Mouse (Mus musculus): Measurements from ENCODE around the gene Il12rb1. TPM values are rescaled to one million over a fixed set of nuclear protein-coding genes. Genes with fewer than 3 reads are reported as not detected.
A peak's percentile ranks its signal among the peaks of the same experiment; 100 is the strongest.

Gene Il12rb1
- polyA plus RNA-seq (2015; fragmentation: Nextera tagmentation; extraction: Ambion mirVana): 0.06 TPM in 1 of 2 replicates, not detected in the other

DNA sequence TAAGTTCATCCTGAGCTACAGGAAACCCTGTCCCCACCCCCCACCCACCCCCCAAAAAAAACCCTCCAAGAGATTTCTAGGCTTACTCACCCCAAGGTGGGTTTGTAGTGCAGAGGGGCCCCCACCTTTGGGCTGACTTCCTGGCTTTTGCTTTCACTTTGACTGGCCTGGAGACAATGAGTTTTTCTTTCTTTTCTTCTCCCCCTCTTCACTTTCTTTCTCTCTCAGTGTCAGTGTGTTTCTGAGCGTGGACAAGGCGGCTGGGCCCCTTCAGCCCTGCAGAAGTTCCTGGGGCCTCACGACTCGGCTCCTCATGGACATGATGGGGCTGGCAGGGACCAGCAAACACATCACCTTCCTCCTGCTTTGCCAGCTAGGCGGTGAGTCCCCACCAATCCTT lies at the start of gene Il12rb1:
Gene Il12rb1 (plus strand): TSS at position 211 of the 400 bp plus-strand sequence.
- no peak within 1 kb of the TSS for H3K27ac ChIP-seq
- peaks cover 12% of the 10 kb centered on the region for H3K4me1 ChIP-seq
- 64% methylated on average over 5 of the region's 5 CpGs for WGBS
- H3K36me3 ChIP-seq: no peaks in the 10 kb centered on the region
- peaks cover 37% of the 10 kb centered on the region for H3K27me3 ChIP-seq
- no peak for ATAC-seq (ENCODE audit: low FRiP score, low read depth)
- no peak within 1 kb of the TSS for H3K4me3 ChIP-seq
- H3K4me2 ChIP-seq (replicated peaks): no peak within 1 kb of the TSS
- no peaks in the 10 kb centered on the region for H3K9me3 ChIP-seq
- no peak within 1 kb of the TSS for H3K9ac ChIP-seq

DNA sequence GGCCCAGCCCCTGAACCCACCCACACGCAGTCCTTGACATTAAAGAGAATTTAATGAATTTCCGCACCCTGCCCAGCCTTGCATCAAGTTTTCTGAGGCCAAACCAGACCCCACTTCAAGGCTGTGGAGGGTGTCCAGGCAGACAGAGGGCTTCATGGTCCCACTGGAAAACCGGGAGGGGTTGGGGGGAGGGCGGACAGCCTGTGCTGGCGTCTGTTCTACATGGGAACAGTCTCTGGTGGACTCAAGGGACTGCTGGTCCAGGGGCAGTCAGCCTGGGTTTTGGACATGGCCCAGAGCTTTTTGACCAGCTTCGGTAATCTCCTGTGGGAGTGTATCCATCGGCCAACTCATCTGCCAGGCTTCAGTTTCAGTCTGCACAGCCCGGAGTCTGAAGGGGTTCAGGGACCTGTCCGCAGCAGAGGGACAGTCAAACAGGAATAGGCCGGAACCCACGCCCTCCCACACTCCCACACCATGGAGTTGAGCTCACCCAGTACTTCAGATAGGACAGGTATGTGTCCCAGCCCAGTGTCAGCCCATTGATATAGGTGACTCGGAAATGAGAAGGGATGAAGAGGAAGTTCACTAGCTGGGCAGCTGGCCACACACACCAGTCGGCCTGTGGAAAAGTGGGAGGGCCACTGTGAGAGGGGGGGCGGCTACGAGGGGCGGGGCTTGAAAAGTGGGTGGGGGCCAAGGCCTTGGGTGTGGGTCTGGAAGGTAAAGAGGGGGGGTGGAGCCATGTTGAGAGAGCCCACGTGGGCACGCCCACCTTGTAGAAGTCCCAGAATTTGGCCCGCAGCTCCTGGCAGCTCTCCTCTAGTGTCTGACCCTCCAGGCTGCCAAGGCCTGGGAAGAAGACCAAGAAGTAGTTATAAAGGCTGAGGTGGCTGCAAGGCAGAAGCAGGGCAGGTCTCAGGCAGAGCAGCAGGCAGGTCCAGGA lies 49.4 kb upstream of the Il12rb1 start:
- ATAC-seq (ENCODE audit: low FRiP score, low read depth): no peak
- Histone ChIP-seq H3K36me3 (peaks cover 32% of the 10 kb centered on the region), H3K4me2 (replicated peaks) (peak overlapping the region; percentile 99; the same call in 1 of the 2 replicates), H3K4me3 (0 out of 2 replicates have a peak overlapping the region, but pooled peaks have one; percentile 74), H3K4me1 (peaks cover 36% of the 10 kb centered on the region), H3K27ac (no peak overlapping the region), H3K9ac (no peak overlapping the region), H3K9me3 (no peaks in the 10 kb centered on the region), H3K27me3 (no peaks in the 10 kb centered on the region)
- WGBS: 68% methylated on average over 19 of the region's 19 CpGs

DNA sequence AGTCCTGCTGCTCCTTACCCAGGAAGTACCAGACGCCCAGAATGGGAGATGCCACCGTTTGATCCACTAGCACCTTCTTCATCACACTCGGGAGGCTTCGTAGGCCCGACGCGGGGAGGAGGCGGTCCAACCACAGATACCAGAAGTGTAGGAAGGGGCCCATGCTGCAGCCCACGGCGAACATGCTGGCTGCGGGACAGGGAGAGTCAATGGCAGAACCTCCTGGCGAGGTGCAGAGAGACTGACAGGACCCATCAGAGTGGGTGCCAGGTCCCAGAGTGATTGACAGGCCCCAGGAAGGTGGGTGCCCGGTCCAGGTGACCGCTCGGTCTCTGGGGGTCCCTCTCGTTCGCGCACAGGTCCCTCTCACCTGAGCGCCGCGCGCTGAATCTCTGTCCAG lies 47.9 kb upstream of the Il12rb1 start:
- Histone ChIP-seq H3K9me3 (no peaks in the 10 kb centered on the region), H3K4me3 (peak overlapping the region; percentile 74), H3K27ac (no peak overlapping the region), H3K27me3 (no peaks in the 10 kb centered on the region), H3K36me3 (peaks cover 35% of the 10 kb centered on the region), H3K4me2 (replicated peaks) (peak overlapping the region; percentile 99), H3K4me1 (peaks cover 32% of the 10 kb centered on the region), H3K9ac (peak overlapping the region; percentile 85)
- WGBS: 0% methylated on average over 22 of the region's 22 CpGs
- ATAC-seq (ENCODE audit: low FRiP score, low read depth): no peak

DNA sequence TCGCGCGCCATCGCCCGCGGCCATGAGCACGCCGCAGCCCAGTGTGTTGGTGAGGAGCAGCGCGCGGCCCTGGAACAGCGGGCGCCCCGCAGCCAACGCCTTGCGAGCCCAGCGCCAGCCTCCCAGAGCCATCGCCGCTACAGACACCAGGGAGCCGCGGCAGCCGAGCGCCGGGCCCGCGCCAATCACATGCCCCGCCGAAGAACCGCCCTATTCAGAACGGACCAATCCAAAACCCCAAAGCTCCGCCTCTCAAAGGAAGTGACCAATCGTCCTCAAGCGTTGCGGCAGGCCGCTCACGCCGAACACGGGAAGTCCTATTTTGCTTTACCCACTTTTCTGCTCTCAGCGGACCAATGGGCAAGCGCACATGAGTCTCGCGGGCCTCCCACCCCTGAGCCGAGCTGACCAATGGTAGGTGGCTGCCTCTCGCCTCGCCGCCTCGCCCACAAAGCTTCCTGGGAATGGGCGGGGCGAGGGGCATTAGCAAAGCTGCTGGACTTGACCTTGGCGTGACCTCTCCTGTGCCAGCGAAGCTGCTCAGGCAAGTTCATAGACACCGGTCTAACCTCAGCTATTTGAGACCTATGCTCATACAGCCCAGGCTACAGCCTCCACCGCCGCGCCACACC lies 47.4 kb upstream of the Il12rb1 start, which contains the start of gene Mpv17l2:
Gene Mpv17l2 (minus strand): TSS at position 172 of the 632 bp plus-strand sequence.
- Histone ChIP-seq H3K27me3 (no peaks in the 10 kb centered on the region), H3K4me2 (replicated peaks) (peak within 1 kb of the TSS; percentile 99), H3K27ac (no peak within 1 kb of the TSS), H3K9ac (peak within 1 kb of the TSS; percentile 85), H3K4me3 (peak within 1 kb of the TSS; percentile 74), H3K36me3 (peaks cover 34% of the 10 kb centered on the region), H3K4me1 (peaks cover 32% of the 10 kb centered on the region), H3K9me3 (no peaks in the 10 kb centered on the region)
- ATAC-seq (ENCODE audit: low FRiP score, low read depth): peak; percentile 96
- under 1% methylated on average over 55 of the region's 55 CpGs for WGBS

DNA sequence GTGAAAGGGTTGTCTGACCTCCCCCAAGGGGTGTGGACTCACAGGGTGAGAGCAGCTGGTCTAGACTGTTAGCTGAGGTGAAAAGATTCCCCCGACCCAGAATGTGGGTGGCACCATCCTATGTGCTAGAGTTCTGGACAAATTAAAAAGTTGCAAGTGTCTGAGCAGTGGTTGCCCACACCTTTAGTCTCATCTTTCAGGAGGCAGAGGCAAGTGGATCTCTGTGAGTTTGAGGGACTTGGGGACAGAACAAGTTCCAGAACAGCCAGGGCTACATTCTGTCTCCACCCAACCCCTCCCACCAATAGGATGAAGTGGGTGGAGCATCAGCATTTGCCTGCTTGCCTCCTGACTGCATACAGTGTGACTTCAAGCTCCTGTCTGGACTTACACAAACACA lies 46.1 kb upstream of the Il12rb1 start:
- Histone ChIP-seq H3K27ac (no peak overlapping the region), H3K9ac (no peak overlapping the region), H3K27me3 (no peaks in the 10 kb centered on the region), H3K4me2 (replicated peaks) (no peak overlapping the region), H3K4me1 (peaks cover 40% of the 10 kb centered on the region), H3K4me3 (no peak overlapping the region), H3K9me3 (no peaks in the 10 kb centered on the region), H3K36me3 (peaks cover 22% of the 10 kb centered on the region)
- 81% methylated on average over 1 of the region's 1 CpGs for WGBS
- no peak for ATAC-seq (ENCODE audit: low FRiP score, low read depth)

DNA sequence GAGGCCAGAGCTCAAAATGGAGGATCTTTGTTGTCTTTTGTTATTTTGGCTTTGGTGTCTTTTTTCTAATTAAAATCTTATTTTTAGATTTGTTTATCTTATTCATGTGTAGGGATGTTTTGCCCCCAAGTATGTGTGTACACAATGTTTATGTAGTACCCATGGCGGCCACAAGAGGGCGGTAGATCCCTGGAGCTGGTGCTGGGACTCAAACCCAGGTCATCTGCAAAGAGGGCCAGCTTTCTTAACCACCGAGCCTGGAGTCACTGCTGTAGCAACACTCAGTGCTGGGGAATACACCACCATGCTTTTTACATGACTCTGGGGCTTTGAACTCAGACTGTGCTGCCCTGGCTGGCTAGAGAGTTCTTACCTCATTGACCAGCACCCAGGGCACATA lies 44.9 kb upstream of the Il12rb1 start:
- H3K9me3 ChIP-seq: no peaks in the 10 kb centered on the region
- no peak overlapping the region for H3K9ac ChIP-seq
- peaks cover 40% of the 10 kb centered on the region for H3K4me1 ChIP-seq
- ATAC-seq (ENCODE audit: low FRiP score, low read depth): no peak
- H3K27me3 ChIP-seq: no peaks in the 10 kb centered on the region
- H3K27ac ChIP-seq: no peak overlapping the region
- no peak overlapping the region for H3K4me2 ChIP-seq (replicated peaks)
- H3K4me3 ChIP-seq: no peak overlapping the region
- WGBS: 9% methylated on average over 3 of the region's 3 CpGs
- peaks cover 19% of the 10 kb centered on the region for H3K36me3 ChIP-seq

DNA sequence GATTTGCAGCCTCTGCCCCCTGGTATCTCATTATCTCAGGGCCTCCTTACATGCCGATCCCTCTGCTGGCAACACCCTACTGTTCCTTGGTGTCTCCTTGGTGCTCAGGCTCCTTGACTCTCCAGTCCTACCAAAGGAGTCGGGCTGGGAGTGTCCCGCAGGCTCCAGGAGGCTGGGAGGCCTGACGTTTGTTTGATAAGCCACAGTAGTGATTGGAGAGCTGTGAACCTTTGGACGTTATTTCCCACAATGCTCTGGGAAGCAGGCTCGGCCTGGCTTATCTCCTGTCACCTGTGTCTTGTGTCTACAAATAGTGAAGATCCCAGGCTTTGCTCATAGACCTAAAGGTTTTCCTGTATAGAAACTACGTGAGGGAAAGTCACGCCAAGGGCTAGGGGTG lies 44.2 kb upstream of the Il12rb1 start:
- Histone ChIP-seq H3K9ac (peak overlapping the region; percentile 14; the same call in 1 of the 2 replicates), H3K9me3 (no peaks in the 10 kb centered on the region), H3K36me3 (peaks cover 22% of the 10 kb centered on the region), H3K27me3 (no peaks in the 10 kb centered on the region), H3K27ac (no peak overlapping the region), H3K4me2 (replicated peaks) (no peak overlapping the region), H3K4me1 (peaks cover 38% of the 10 kb centered on the region), H3K4me3 (no peak overlapping the region)
- 88% methylated on average over 8 of the region's 8 CpGs for WGBS
- ATAC-seq (ENCODE audit: low FRiP score, low read depth): no peak

DNA sequence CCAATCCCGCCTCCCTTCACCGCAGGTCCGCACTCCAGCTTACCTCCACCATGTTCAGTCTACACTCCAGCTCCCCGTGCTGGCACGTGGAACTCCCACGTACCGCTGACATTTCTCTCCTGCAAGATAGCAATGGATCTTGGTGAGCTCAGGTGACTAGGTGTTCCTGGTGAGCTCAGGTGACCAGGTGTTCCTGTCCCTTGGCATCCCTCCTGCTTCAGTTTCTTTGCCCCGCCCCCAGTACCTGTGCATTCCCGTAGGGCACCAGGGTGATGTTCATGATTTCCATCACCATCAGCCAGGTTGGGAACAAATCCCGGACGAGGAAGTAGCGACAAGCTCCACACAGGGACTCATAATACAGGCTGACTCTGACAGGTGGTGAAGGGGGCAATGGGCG lies 43.6 kb upstream of the Il12rb1 start:
- H3K9me3 ChIP-seq: no peaks in the 10 kb centered on the region
- no peak for ATAC-seq (ENCODE audit: low FRiP score, low read depth)
- H3K27me3 ChIP-seq: no peaks in the 10 kb centered on the region
- peak overlapping the region; percentile 91; the same call in 1 of the 2 replicates for H3K4me2 ChIP-seq (replicated peaks)
- no peak overlapping the region for H3K27ac ChIP-seq
- H3K9ac ChIP-seq: peak overlapping the region; percentile 14; the same call in 1 of the 2 replicates
- no peak overlapping the region for H3K4me3 ChIP-seq
- H3K4me1 ChIP-seq: peaks cover 32% of the 10 kb centered on the region
- H3K36me3 ChIP-seq: peaks cover 27% of the 10 kb centered on the region
- 93% methylated on average over 13 of the region's 13 CpGs for WGBS

DNA sequence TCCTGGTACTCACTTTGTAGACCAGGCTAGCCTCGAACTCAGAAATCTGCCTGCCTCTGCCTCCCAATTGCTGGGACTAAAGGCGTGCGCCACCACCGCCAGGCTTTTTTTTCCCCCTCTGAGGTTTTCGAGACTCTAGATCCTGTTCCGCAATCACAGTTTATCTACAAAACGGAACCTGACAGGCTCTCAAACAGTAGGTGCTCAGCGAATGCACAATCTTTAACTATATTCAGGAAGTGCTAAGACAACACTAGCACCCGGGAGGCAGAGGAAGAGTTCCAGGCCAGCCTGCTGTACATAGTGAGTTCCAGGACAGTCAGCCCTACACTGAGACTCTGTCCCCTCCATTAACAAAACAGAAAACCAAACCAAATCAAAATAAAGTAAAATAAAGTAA lies 42.9 kb upstream of the Il12rb1 start:
- ATAC-seq (ENCODE audit: low FRiP score, low read depth): no peak
- 83% methylated on average over 9 of the region's 9 CpGs for WGBS
- H3K27me3 ChIP-seq: no peaks in the 10 kb centered on the region
- H3K4me3 ChIP-seq: peak overlapping the region; percentile 50
- H3K9ac ChIP-seq: peak overlapping the region; percentile 73
- peaks cover 25% of the 10 kb centered on the region for H3K4me1 ChIP-seq
- H3K4me2 ChIP-seq (replicated peaks): peak overlapping the region; percentile 91
- no peak overlapping the region for H3K27ac ChIP-seq
- no peaks in the 10 kb centered on the region for H3K9me3 ChIP-seq
- peaks cover 33% of the 10 kb centered on the region for H3K36me3 ChIP-seq

DNA sequence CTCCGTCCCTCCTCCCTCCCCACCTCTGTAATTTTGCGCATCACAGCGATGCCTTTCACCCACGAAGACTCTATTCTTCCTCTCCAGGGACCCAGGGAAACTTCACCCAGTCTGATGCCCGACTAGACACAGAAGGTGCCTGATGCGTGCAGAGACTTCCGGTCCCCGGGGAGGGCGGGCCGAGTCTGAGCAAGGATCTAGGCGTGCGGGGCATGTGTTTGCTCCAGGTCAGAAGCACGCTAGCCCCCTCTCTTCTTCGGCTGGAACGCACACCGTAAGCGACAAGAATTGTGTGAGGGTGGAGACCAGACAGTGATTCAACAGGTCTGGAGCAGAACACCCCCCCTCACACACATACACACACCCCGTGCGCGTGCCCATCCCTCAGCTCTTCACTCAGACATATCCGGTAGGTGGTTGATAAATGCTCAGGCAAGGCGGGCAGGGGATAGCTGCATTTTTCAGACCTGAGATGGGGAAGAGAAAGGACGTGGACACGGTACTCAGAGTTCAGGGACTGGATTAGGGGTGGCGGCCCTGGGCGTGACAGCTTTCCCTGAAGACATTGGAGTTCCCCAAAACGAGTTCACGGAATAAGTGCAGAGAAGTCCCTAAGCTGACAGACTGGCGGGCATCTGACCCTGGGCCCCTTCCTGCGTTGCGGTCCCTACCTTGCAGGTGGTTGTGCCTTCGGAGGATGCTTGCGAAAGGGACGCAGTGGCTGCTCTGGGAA lies 42.2 kb upstream of the Il12rb1 start:
- Histone ChIP-seq H3K4me1 (peaks cover 22% of the 10 kb centered on the region), H3K4me3 (peak overlapping the region; percentile 50), H3K4me2 (replicated peaks) (peak overlapping the region; percentile 91), H3K36me3 (peaks cover 40% of the 10 kb centered on the region), H3K9ac (peak overlapping the region; percentile 73), H3K9me3 (no peaks in the 10 kb centered on the region), H3K27ac (no peak overlapping the region), H3K27me3 (no peaks in the 10 kb centered on the region)
- 2% methylated on average over 34 of the region's 34 CpGs for WGBS
- no peak for ATAC-seq (ENCODE audit: low FRiP score, low read depth)

DNA sequence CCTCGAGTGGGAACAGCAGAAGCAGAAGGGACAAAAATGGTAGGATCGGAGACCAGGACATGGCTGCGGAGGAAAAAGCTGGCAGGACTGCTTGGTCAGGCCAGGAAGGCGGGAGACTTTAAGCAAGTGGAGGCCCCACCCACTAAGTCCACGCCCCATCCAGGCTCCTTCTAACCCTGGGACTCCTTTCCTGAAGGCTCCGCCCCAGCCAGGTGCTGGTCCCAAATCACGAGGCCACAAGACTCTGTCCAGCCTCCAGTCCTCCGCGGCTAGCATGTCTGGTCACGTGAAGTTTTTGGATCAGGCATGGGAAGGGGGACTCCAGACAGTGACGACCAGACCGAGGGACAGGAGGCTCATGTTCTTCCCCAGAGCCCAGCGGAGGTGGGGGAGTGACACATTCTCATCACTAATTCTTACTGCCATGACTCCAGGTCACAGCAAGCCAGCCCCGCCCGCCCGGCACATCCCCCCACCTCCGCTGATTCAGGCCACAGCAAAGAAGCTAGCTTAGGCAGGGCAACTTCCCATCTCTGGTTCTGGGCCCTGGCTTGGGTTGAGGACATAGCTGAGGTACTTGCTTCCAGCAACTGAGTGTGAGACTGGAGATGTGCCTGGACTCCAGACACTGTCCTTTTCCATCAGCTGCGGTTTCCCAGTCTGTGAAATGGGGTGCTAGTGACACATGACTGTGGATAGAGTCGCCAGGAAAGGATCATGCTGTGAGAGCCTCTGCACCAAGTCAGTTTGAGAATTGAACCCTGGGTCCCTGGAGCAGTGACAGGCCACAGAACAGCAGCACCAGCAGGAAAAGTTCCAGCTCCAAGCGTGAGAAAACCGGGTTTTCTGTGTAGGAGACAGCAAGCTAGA lies 41.4 kb upstream of the Il12rb1 start:
- peak; percentile 60 for ATAC-seq (ENCODE audit: low FRiP score, low read depth)
- Histone ChIP-seq H3K4me1 (peaks cover 17% of the 10 kb centered on the region), H3K9me3 (no peaks in the 10 kb centered on the region), H3K27me3 (no peaks in the 10 kb centered on the region), H3K4me2 (replicated peaks) (peak overlapping the region; percentile 91), H3K4me3 (peak overlapping the region; percentile 50), H3K36me3 (peaks cover 48% of the 10 kb centered on the region), H3K9ac (peak overlapping the region; percentile 73), H3K27ac (peak overlapping the region; percentile 17; the same call in 1 of the 2 replicates)
- WGBS: 9% methylated on average over 21 of the region's 21 CpGs

Data from limb, embryonic 13.5 days (tissue).